ENCODE assay signal across 21 mouse cellular contexts in the genomic region with DNA sequence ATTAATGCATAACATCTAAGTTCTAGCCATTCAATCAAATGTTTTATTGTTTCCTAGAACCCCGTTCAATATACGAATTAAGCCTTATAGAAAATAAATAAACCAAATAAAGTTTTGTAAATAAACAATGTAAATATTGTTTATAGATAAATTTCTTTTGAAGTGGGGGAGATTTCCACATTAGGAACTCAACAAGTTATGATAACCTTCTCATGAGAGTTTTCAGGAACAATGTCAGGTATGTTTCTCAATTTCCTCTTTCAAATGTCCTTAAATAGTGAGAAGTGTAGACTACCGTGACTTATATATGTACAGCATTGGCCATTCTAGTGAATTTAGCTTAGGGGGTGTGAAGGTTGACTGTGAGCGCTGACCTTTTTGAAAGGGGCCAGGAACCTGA. TPM values are rescaled to one million over a fixed set of nuclear protein-coding genes. Genes with fewer than 3 reads are reported as not detected.
"Had no signal": no experiment of that assay in that cellular context is flagged by ENCODE, and none has a peak within 500 bp of the region (broad histone marks: within the 10 kb centered on the region; RNA-seq: fewer than 3 reads in every experiment).

Gene Clec4b2 (plus strand): TSS at position 301 of the 400 bp plus-strand sequence.

- H3K9me3 ChIP-seq: liver, embryonic 13.5 days; liver, embryonic 15.5 days; megakaryocyte, embryonic 14.5 days; midbrain, embryonic 13.5 days; stomach, embryonic 15.5 days had no signal

- H3K36me3 ChIP-seq: liver, embryonic 13.5 days; liver, embryonic 15.5 days; midbrain, embryonic 13.5 days; midbrain, embryonic 15.5 days; neural tube, embryonic 12.5 days; stomach, embryonic 15.5 days had no signal

- ATAC-seq: liver, postnatal 0 days; midbrain, embryonic 13.5 days; midbrain, embryonic 15.5 days had no signal

- H3K27me3 ChIP-seq: liver, embryonic 13.5 days; liver, embryonic 15.5 days; megakaryocyte, embryonic 14.5 days; midbrain, embryonic 13.5 days; midbrain, embryonic 15.5 days; neural tube, embryonic 12.5 days; stomach, embryonic 15.5 days had no signal

- H3K27ac ChIP-seq: liver, embryonic 13.5 days; liver, embryonic 15.5 days; midbrain, embryonic 13.5 days; midbrain, embryonic 15.5 days; neural tube, embryonic 12.5 days; stomach, embryonic 15.5 days; stomach, postnatal 0 days had no signal

- H3K4me1 ChIP-seq: liver, embryonic 13.5 days; liver, embryonic 15.5 days; megakaryocyte, embryonic 14.5 days; midbrain, embryonic 13.5 days; midbrain, embryonic 15.5 days; neural tube, embryonic 12.5 days; stomach, embryonic 15.5 days had no signal

- DNase-seq: liver, embryonic 13.5 days; liver, postnatal 0 days; lung, embryonic 14.5 days; lung, postnatal 14 days; lung, postnatal 36 days; right cerebral cortex, postnatal 14 days; thymus, adult 2 months; thymus, postnatal 25 days had no signal

- H3K9ac ChIP-seq: liver, embryonic 13.5 days; liver, embryonic 15.5 days; liver, postnatal 0 days; lung, embryonic 14.5 days; midbrain, embryonic 13.5 days; midbrain, embryonic 15.5 days; neural tube, embryonic 12.5 days; stomach, embryonic 15.5 days had no signal

- H3K4me2 ChIP-seq: liver, embryonic 13.5 days; liver, embryonic 15.5 days; lung, embryonic 14.5 days; midbrain, embryonic 11.5 days; midbrain, embryonic 13.5 days; midbrain, embryonic 15.5 days; neural tube, embryonic 12.5 days; stomach, embryonic 15.5 days had no signal

- H3K4me3 ChIP-seq: liver, embryonic 13.5 days; liver, embryonic 15.5 days; megakaryocyte, embryonic 14.5 days; midbrain, embryonic 13.5 days; midbrain, embryonic 15.5 days; neural tube, embryonic 12.5 days; stomach, embryonic 15.5 days had no signal

RNA-seq across cellular contexts. Expression of gene Clec4b2, which starts in this region (rescaled TPM):
- total RNA-seq: midbrain, postnatal 0 days; monocyte, adult 5-6 weeks had no signal
- polyA plus RNA-seq: lung, embryonic 14.5 days; lung, embryonic 16.5 days; midbrain, embryonic 11.5 days; midbrain, embryonic 13.5 days; midbrain, embryonic 15.5 days; midbrain, postnatal 0 days; neural tube, embryonic 12.5 days; neural tube, embryonic 14.5 days; stomach, embryonic 15.5 days; stomach, postnatal 0 days; testis, adult 2 months had no signal
